Mouse (Mus musculus): ENCODE data around the gene Drc1.

GRCm38 (mm10) chr5:30281291-30281732 is at the start of gene Drc1:
- TF ChIP-seq CTCF (IDR thresholded peaks at IDR 0.05; ENCODE audit: low read depth) (no peak), EP300 (IDR thresholded peaks at IDR 0.05; ENCODE audit: low read depth) (no peak)

Data from liver, embryonic 14.5 days (tissue).